Mouse (Mus musculus) brain, embryonic 18.5 days (tissue): ENCODE results near the gene Macrod2.

Experiments used
- DNase-seq: peaks from one replicate; pipeline ENCODE4 v3.0.0-alpha.2; 2012; ENCODE audit warnings: low read depth, low spot score

Gene Macrod2

GRCm38 (mm10) chr2:141211346-141211745, 816.2 kb downstream of the Macrod2 start:
- no peak for DNase-seq

GRCm38 (mm10) chr2:141212291-141212690, 817.2 kb downstream of the Macrod2 start:
- no peak for DNase-seq

DNA sequence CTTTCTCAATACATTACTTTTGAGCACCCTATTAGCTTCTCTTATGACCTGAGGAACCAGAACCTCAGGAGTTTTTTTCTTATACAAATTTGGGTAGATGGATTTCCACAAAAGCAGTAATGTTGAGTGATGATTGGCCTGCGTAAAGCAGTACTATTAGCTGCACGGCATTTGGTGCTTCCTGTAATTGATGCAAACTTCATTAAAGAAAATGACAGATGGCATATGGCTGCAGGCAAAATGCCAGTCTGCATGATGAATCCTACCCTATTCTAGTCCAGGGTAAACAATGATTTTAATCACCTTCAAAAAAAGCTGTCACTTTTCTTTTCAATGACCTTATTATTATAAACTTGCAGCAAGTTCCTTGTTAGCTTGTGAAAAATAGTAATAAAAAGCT, 822.4 kb downstream of the Macrod2 start:
- DNase-seq = no peak

DNA sequence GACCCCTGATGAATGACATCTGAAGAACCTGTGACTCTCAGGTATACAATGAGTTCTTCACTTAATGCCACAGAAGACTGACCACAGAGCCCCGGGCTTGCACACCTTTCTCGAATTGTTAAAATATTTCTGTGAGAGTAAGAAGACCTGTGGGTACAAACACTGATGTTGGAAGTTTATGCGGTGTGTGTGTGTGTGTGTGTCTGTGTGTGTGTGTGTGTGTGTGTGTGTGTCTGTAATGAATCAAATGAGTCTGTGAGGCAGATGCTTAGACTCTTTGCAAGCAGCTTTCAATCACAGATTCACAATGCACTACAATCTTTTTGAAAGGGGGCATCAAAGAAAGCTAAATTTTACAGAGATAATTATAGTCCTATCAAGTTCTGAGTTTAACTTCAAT, 822.8 kb downstream of the Macrod2 start:
- DNase-seq = no peak

GRCm38 (mm10) chr2:141228809-141229208, 833.7 kb downstream of the Macrod2 start:
- no peak for DNase-seq

DNA sequence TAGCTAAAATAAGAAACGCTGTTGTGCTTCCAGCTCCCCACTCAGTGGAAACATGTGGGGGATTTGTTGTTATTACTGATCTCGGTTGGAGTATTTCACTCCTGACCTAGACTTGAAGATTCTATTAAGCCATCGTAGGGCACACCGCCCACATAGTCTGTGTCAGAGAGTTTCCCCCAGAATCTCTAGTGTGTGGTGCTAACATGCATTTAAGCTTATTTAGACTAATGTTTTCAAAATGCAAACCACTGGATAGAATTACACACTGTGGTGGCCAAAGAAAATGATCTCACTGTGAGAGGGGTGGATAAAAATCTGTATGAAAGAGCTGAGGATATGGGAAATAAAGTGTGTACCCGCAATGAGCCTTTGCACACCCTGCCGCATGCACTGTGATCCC, 834.7 kb downstream of the Macrod2 start:
- no peak for DNase-seq

GRCm38 (mm10) chr2:141231011-141231668, 836.0 kb downstream of the Macrod2 start:
- no peak for DNase-seq

DNA sequence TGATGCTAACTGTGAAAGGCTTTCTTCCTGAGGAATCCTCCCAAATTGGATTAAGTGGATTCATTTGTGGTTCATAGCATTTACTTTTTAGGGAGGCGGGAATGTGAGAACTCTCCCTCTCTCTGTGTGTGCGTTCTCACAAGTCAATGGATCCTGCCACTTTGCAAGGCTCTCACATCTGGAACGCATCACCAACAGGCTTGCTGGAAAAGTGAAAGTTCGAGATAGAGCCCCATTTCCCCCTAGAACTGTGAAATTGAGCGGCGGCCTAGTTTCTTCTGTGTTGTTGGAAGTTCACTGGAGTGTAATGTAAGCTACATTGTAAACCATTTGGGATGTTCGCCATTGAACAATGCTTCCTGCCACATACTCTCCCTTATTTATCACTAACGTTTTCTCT, 839.2 kb downstream of the Macrod2 start:
- DNase-seq = no peak

DNA sequence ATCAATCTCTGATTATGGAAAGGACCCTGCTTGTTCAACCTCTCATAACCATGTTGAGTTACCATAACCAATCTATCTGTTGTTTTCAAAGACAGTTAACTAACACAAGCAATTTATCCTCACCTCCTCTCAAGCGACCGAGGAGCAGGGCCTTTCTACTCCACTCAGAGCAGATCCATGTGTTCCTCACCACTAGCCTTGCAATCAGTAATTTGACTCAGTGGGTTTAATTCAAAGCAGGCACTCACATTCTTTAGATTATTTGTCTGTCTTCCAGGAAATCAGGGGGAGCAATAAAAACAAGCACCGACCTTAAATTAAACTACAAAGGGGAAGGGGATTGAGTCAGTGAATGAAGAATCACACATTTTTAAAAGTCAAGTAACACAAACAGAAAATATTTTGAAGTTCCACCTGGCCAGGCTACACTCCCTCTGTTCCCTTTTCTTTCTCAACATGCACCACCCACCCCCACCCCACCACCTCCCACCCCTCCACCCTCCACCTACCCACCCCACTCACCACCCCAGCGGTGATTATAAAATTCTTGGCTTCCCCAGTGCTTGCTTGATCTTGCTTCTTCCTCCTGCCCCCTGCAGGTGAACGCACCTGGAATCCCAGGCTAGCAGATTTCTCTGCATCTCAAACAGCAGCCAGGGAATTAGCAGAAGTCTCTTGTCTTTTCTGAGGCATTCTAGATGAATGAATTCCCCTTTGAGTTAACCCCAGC, 839.8 kb downstream of the Macrod2 start:
- DNase-seq = no peak

DNA sequence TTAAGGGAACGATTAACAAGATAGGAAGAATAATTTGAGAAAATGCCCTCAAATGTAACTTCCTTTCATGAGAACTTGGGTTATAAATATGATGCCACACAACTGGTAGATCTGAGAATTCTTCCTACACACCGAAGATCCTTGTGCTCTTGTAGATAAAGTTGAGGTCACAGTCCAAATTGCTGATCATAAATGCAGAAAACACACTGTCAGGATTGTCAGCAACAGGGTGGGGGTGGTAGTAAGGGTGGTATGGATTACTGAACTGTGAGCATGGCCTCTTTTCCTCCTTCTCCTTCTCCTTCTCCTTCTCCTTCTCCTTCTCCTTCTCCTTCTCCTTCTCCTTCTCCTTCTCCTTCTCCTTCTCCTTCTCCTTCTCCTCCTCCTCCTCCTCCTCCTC, 852.6 kb downstream of the Macrod2 start:
- no peak for DNase-seq

DNA sequence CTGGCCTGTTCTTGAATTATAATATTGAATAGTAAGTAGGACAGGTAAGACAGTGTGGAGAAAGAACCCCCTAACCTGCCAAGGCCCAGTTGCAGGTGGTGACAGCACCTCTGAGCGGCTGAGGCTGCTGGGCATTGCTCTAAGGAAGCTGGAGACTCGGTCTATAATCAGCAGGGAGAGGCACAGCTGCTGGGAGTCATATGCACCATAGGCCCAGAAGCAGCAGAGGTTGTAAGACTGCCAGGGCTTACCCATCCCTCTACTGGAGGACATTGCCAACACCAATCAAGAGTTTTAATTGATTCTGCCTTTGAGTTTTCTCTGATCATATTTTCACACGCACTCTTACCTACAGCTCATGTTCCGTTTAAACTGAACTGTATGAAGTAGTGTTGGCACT, 869.5 kb downstream of the Macrod2 start:
- no peak for DNase-seq

DNA sequence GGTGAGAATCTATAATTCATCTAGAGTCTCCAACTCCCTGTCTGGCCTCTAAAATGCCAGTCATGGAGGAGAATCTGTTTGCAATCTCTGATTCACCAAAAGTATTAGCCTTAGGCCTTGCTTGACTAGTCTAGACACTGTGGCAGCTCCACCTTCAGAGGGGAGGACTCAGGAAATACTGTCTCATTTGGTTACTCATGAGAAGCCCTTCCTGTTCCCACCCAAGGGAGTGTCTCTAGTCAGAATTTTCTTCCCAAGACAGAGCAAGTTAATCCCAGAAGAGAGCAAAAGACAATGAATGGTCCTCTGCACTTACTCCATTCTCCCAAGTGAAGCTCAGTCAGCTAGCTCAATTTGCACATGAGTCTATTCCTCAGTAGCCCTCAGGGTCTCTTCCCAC, 871.5 kb downstream of the Macrod2 start:
- DNase-seq = no peak

- no peak for DNase-seq
Observed at GRCm38 (mm10) chr2:141271541-141271940, 876.4 kb downstream of the Macrod2 start.

GRCm38 (mm10) chr2:141272966-141273365, 877.9 kb downstream of the Macrod2 start:
- no peak for DNase-seq

DNA sequence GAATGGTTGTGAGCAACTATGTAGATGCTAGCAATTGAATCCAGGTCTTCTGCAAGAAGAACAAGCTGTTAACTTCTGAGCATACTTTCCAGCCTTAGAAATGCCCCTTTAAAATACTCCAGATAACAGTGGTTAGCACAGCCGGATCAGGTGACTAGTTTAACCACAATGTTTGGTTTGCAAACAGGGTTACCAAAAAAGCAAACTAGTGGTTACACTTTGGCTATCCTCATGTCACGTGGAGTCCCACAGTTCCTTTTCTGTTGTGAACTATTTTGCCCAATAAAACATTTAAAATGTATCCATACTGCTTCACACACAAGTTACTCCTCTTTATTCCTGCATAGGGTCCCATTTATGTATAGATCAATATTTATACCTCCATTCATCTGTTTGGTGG, 879.2 kb downstream of the Macrod2 start:
- DNase-seq = no peak

DNA sequence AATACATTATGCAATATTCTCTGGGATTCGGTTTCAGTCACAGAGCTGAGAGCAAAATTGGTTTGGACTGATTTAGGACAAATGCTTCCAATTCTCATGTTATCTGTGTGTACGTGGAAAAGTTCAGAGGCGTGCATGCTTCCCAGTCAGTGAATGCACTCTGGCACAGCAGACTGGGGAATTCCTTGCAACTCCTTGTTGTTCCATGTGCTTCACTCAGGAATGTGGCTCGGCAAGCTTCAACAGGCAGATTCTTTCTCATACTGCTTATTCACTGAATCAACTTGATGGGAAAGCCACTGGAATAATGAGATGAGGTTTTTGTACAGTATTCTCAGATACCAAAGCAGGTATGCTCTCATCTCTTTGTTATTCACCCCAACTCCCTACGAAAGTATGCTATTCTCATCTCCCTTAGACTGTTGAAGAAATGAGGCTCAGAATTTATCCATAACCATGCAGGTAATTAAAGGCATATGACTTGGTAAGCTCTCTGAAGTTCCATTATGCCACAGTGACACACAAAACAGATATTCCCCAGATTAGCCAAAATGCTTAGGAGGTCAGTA, 884.1 kb downstream of the Macrod2 start:
- DNase-seq = no peak

- no peak for DNase-seq
Observed at GRCm38 (mm10) chr2:141280817-141281216, 885.7 kb downstream of the Macrod2 start.

DNA sequence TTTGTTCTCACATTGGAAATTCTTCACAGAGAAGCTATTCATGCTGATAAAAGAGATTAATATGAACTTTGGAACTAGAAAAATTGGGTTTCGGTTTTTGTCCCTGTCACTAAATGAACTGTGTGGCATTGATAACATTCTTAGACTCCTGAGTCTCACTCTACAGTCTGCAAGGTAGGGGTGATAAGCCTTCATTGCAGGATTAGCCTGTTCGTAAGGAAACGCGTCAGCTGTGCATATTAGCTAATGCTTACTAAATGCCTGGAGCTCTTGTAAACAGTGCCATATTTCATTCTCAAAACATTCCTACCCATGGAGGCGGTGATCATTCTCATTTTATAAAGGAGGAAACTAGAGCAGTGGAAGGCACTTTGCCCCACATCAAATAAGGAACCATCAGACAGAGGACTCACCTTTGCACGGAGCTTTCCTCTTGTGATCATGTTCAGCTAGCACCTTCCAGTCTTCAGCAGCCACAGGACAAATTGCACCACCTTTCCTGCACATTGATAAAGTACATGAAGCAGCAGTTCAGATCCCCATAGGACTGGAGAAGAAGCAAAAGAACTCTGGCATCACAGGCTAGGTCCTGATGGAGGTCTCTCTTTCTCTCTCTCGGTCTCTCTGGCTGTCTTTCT, 891.1 kb downstream of the Macrod2 start:
- no peak for DNase-seq

GRCm38 (mm10) chr2:141288494-141288893, 893.4 kb downstream of the Macrod2 start:
- no peak for DNase-seq

- DNase-seq = no peak
Observed at GRCm38 (mm10) chr2:141289059-141289713, 894.1 kb downstream of the Macrod2 start.

GRCm38 (mm10) chr2:141292847-141293246, 897.7 kb downstream of the Macrod2 start:
- no peak for DNase-seq

DNA sequence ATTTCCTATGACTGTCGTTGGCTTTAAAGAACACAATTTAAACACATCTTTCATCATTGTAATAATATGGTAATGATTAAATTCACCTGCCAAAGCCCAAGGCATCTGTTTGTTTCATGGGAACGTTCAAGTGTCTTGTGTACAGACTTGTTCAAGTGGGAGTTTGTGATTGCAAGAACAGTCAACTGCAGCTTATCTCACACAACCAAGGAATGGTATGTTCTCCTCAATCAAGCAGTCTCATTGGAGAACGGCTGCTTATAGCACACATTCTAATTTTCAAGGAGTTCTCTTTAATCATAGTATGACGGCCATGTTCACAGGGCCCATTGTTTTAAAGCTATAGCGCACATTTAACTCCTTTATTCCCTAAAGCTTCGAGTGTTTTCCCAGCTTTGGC, 904.1 kb downstream of the Macrod2 start:
- DNase-seq = no peak
